Mouse (Mus musculus) liver, embryonic 14.5 days (tissue): ENCODE data around the gene Hspb2. TPM values are rescaled to one million over a fixed set of nuclear protein-coding genes. Genes with fewer than 3 reads are reported as not detected.
A peak's percentile ranks its signal among the peaks of the same experiment; 100 is the strongest.

Experiments
- ATAC-seq: fragments of 200-750 bp; cut with Nextera tagmentation; 2 replicates; pipeline ENCODE4 v1.8.0; 2017; ENCODE audit warnings: moderate number of reproducible peaks, mild to moderate bottlenecking, moderate library complexity; ENCODE audit not compliant: insufficient read depth
- DNase-seq, 3 experiments: peaks; one replicate each; pipeline ENCODE4 v3.0.0-alpha.2; 2012 to 2013; ENCODE audit warnings: low read depth in 3 of 3, low spot score in 3 of 3
- H3K27ac ChIP-seq: fragments of 300-500 bp; sonication (generic); 2 replicates; pipeline ENCODE4 v1.5.1; 2014; ENCODE audit warnings: moderate library complexity, mild to moderate bottlenecking, control low read depth, inconsistent platforms
- H3K27me3 ChIP-seq: fragments of 300-500 bp; sonication (generic); 2 replicates; pipeline ENCODE4 v1.6.1; 2014; ENCODE audit warnings: mild to moderate bottlenecking, low read length, moderate library complexity; ENCODE audit not compliant: control insufficient read depth, insufficient read depth
- H3K36me3 ChIP-seq: fragments of 300-500 bp; sonication (generic); replicated peaks from 2 replicates; pipeline ENCODE4 v1.6.1; 2014; ENCODE audit warnings: low read depth; ENCODE audit not compliant: control insufficient read depth, insufficient read depth
- H3K4me1 ChIP-seq, 2 experiments: fragments of 200-500 bp in 1 of 2; fragments of 300-500 bp in 1 of 2; sonication (generic) in 1 of 2; replicated peaks; 2 replicates each; pipeline ENCODE4 v1.6.1; 2012 to 2014; ENCODE audit warnings: antibody characterized with exemption in 1 of 2, inconsistent platforms in 1 of 2, low read length in 1 of 2; ENCODE audit not compliant: control insufficient read depth in 2 of 2, insufficient read depth in 2 of 2
- H3K4me2 ChIP-seq: fragments of 300-500 bp; sonication (generic); 2 replicates; pipeline ENCODE4 v1.6.1; 2014; ENCODE audit warnings: low read depth, mild to moderate bottlenecking, control low read depth, moderate library complexity
- H3K4me3 ChIP-seq, 2 experiments: fragments of 200-500 bp in 1 of 2; fragments of 300-500 bp in 1 of 2; sonication (generic) in 1 of 2; 2 replicates each; pipeline ENCODE4 v1.5.1; 2012 to 2014; ENCODE audit warnings: low read depth in 2 of 2, low read length in 2 of 2, mild to moderate bottlenecking in 2 of 2, control low read depth in 1 of 2, inconsistent platforms in 1 of 2, moderate library complexity in 1 of 2; ENCODE audit not compliant: insufficient read depth in 1 of 2
- H3K9ac ChIP-seq: fragments of 300-500 bp; sonication (generic); replicated peaks from 2 replicates; pipeline ENCODE4 v1.6.1; 2014; ENCODE audit warnings: mild to moderate bottlenecking, control low read depth, moderate library complexity
- H3K9me3 ChIP-seq: fragments of 300-500 bp; sonication (generic); 2 replicates; pipeline ENCODE4 v1.6.1; 2016; ENCODE audit warnings: low read length, mixed read lengths; ENCODE audit not compliant: control insufficient read depth
- CTCF ChIP-seq: IDR thresholded peaks from 2 replicates; pipeline ENCODE4 v1.5.1; 2016; ENCODE audit warnings: antibody characterized with exemption, low read depth, control low read depth
- EP300 ChIP-seq: IDR thresholded peaks from 2 replicates; pipeline ENCODE4 v1.6.1; 2016; ENCODE audit warnings: antibody characterized with exemption, low read depth
- WGBS: fragments of 180-500 bp; shearing (Covaris S2); extraction: QIAGEN DNeasy Blood & Tissue Kit; methylation state at CpG from one replicate; pipeline ENCODE4 v1.1.7; 2014; ENCODE audit not compliant: insufficient replicate concordance; 5-methylcytosine and 5-hydroxymethylcytosine counted together
- polyA plus RNA-seq, 2 experiments: library from polyadenylated mRNA; depleted of rRNA in 1 of 2; stranded (reverse) in 1 of 2; unstranded in 1 of 2; fragments of >200 nt; fragmentation: Nextera tagmentation in 1 of 2; extraction: Ambion mirVana in 1 of 2; gene quantifications; 2 replicates each; pipeline versions ENCODE4 v1.2.1 to v1.2.3; 2012 to 2014

Hspb2 gene
- polyA plus RNA-seq, 2 experiments = 0.20 TPM; not detected in 1

GRCm38 (mm10) chr9:50740867-50741784 is 11.0 kb downstream of the Hspb2 start:
- Histone ChIP-seq H3K4me1 (peaks cover 4 to 5% of the 10 kb centered on the region in 2 experiments; a peak in 1 of 4 replicates), H3K9ac (no peak overlapping the region), H3K4me3 (no peak overlapping the region), H3K36me3 (no peaks in the 10 kb centered on the region), H3K27ac (no peak overlapping the region), H3K27me3 (no peaks in the 10 kb centered on the region; the same call in 1 of the 2 replicates), H3K9me3 (no peaks in the 10 kb centered on the region), H3K4me2 (no peak overlapping the region)
- ATAC-seq (no peak), DNase-seq (no peak)
- WGBS = 71% methylated on average over 14 of the region's 14 CpGs
- TF ChIP-seq CTCF (no peak), EP300 (no peak)

- H3K9me3 ChIP-seq = no peaks in the 10 kb centered on the region
- peak within 1 kb of the TSS; percentile 57 for H3K4me2 ChIP-seq
- ATAC-seq (peak; percentile 97), DNase-seq (peak; percentile 69 to 76 (median 71))
- no peaks in the 10 kb centered on the region for H3K36me3 ChIP-seq
- WGBS = 9% methylated on average over 36 of the region's 36 CpGs
- no peak within 1 kb of the TSS for H3K9ac ChIP-seq
- TF ChIP-seq CTCF = no peak
- TF ChIP-seq EP300 = no peak
- H3K27me3 ChIP-seq = no peaks in the 10 kb centered on the region
- H3K27ac ChIP-seq = no peak within 1 kb of the TSS
- H3K4me1 ChIP-seq = peaks cover 4 to 5% of the 10 kb centered on the region in 2 experiments; a peak in 1 of 4 replicates
- peak within 1 kb of the TSS; percentile 34 to 35 for H3K4me3 ChIP-seq
These were observed 13.0 kb downstream of the Hspb2 start, which contains the start of gene Dixdc1 for GRCm38 (mm10) chr9:50738914-50739870. Gene Dixdc1 (minus strand): TSS chr9:50739517.

GRCm38 (mm10) chr9:50734989-50735388 is 17.2 kb downstream of the Hspb2 start:
- H3K4me2 ChIP-seq = no peak overlapping the region
- H3K36me3 ChIP-seq = no peaks in the 10 kb centered on the region
- TF ChIP-seq EP300 (no peak), CTCF (peak; percentile 80)
- ATAC-seq (no peak), DNase-seq (peak in 2 of 3 experiments; percentile 16 to 18)
- no peak overlapping the region for H3K4me3 ChIP-seq
- no peak overlapping the region for H3K27ac ChIP-seq
- 1% methylated on average over 9 of the region's 9 CpGs for WGBS
- no peak overlapping the region for H3K9ac ChIP-seq
- H3K4me1 ChIP-seq = peaks cover 4 to 5% of the 10 kb centered on the region in 2 experiments; a peak in 1 of 4 replicates
- no peaks in the 10 kb centered on the region for H3K27me3 ChIP-seq
- no peaks in the 10 kb centered on the region for H3K9me3 ChIP-seq

GRCm38 (mm10) chr9:50732560-50732959 is 19.6 kb downstream of the Hspb2 start:
- Histone ChIP-seq H3K9me3 (no peaks in the 10 kb centered on the region), H3K4me1 (no peaks in the 10 kb centered on the region), H3K36me3 (no peaks in the 10 kb centered on the region), H3K4me2 (no peak overlapping the region), H3K4me3 (no peak overlapping the region), H3K27ac (no peak overlapping the region), H3K9ac (no peak overlapping the region), H3K27me3 (peaks cover 6% of the 10 kb centered on the region)
- WGBS = 40% methylated on average over 4 of the region's 4 CpGs
- TF ChIP-seq CTCF (no peak), EP300 (no peak)
- DNase-seq (no peak), ATAC-seq (no peak)

- ATAC-seq = no peak
- peaks cover 10% of the 10 kb centered on the region for H3K27me3 ChIP-seq
- 15% methylated on average over 4 of the region's 4 CpGs for WGBS
- H3K4me1 ChIP-seq = no peaks in the 10 kb centered on the region
- no peak for DNase-seq
- no peak for TF ChIP-seq EP300
- TF ChIP-seq CTCF = no peak
- H3K9ac ChIP-seq = no peak overlapping the region
- H3K27ac ChIP-seq = no peak overlapping the region
- no peak overlapping the region for H3K4me2 ChIP-seq
- H3K9me3 ChIP-seq = no peaks in the 10 kb centered on the region
- H3K4me3 ChIP-seq = no peak overlapping the region
- no peaks in the 10 kb centered on the region for H3K36me3 ChIP-seq
These were observed 22.6 kb downstream of the Hspb2 start for GRCm38 (mm10) chr9:50729600-50729999.
